Mouse (Mus musculus): Measurements from ENCODE around the gene Gm4981. TPM values are rescaled to one million over a fixed set of nuclear protein-coding genes. Genes with fewer than 3 reads are reported as not detected.

Gene Gm4981
- polyA plus RNA-seq, 1 experiment from 2014 or later, result not detected

- WGBS, result 85% methylated on average over 1 of the region's 1 CpGs
- H3K4me1 ChIP-seq (replicated peaks), result no peaks in the 10 kb centered on the region
- no peak overlapping the region for H3K27ac ChIP-seq
- H3K4me3 ChIP-seq, result no peak overlapping the region
- H3K9ac ChIP-seq, result no peak overlapping the region
- ATAC-seq (ENCODE audit: low FRiP score), result no peak
- H3K36me3 ChIP-seq, result no peaks in the 10 kb centered on the region
- H3K27me3 ChIP-seq, result no peaks in the 10 kb centered on the region
- H3K4me2 ChIP-seq, result no peak overlapping the region
- H3K9me3 ChIP-seq, result no peaks in the 10 kb centered on the region; the same call in 1 of the 2 replicates
Measured at GRCm38 (mm10) chr10:58215353-58215752, 21.1 kb downstream of the Gm4981 start.

- H3K36me3 ChIP-seq, result no peaks in the 10 kb centered on the region
- no peak overlapping the region for H3K4me3 ChIP-seq
- ATAC-seq (ENCODE audit: low FRiP score), result no peak
- WGBS, result 81% methylated on average over 5 of the region's 5 CpGs
- H3K4me2 ChIP-seq, result no peak overlapping the region
- H3K9ac ChIP-seq, result no peak overlapping the region
- no peaks in the 10 kb centered on the region for H3K27me3 ChIP-seq
- no peaks in the 10 kb centered on the region; the same call in 1 of the 2 replicates for H3K9me3 ChIP-seq
- no peaks in the 10 kb centered on the region for H3K4me1 ChIP-seq (replicated peaks)
- H3K27ac ChIP-seq, result no peak overlapping the region
Measured at GRCm38 (mm10) chr10:58214934-58215333, 21.6 kb downstream of the Gm4981 start.

- Histone ChIP-seq H3K4me1 (replicated peaks) (no peaks in the 10 kb centered on the region), H3K4me3 (no peak overlapping the region), H3K27ac (no peak overlapping the region), H3K36me3 (no peaks in the 10 kb centered on the region), H3K4me2 (no peak overlapping the region), H3K9ac (no peak overlapping the region), H3K9me3 (no peaks in the 10 kb centered on the region; the same call in 1 of the 2 replicates), H3K27me3 (no peaks in the 10 kb centered on the region)
- no peak for ATAC-seq (ENCODE audit: low FRiP score)
Measured at GRCm38 (mm10) chr10:58214497-58214896, 22.0 kb downstream of the Gm4981 start.

- no peaks in the 10 kb centered on the region for H3K4me1 ChIP-seq (replicated peaks)
- no peak overlapping the region for H3K9ac ChIP-seq
- 80% methylated on average over 7 of the region's 7 CpGs for WGBS
- ATAC-seq (ENCODE audit: low FRiP score), result no peak
- H3K36me3 ChIP-seq, result no peaks in the 10 kb centered on the region
- H3K4me2 ChIP-seq, result no peak overlapping the region
- no peaks in the 10 kb centered on the region for H3K27me3 ChIP-seq
- no peak overlapping the region for H3K27ac ChIP-seq
- H3K9me3 ChIP-seq, result no peaks in the 10 kb centered on the region; the same call in 1 of the 2 replicates
- no peak overlapping the region for H3K4me3 ChIP-seq
Measured at GRCm38 (mm10) chr10:58212230-58212629, 24.3 kb downstream of the Gm4981 start.

- Histone ChIP-seq H3K27ac (no peak overlapping the region), H3K9me3 (no peaks in the 10 kb centered on the region; the same call in 1 of the 2 replicates), H3K4me3 (no peak overlapping the region), H3K27me3 (no peaks in the 10 kb centered on the region), H3K4me1 (replicated peaks) (no peaks in the 10 kb centered on the region), H3K4me2 (no peak overlapping the region), H3K36me3 (no peaks in the 10 kb centered on the region), H3K9ac (no peak overlapping the region)
- 92% methylated on average over 2 of the region's 2 CpGs for WGBS
- ATAC-seq (ENCODE audit: low FRiP score), result no peak
Measured at GRCm38 (mm10) chr10:58211213-58211612, 25.3 kb downstream of the Gm4981 start.

- Histone ChIP-seq H3K4me1 (replicated peaks) (no peaks in the 10 kb centered on the region), H3K9me3 (peaks cover 2% of the 10 kb centered on the region; the same call in 1 of the 2 replicates), H3K27me3 (no peaks in the 10 kb centered on the region), H3K27ac (no peak overlapping the region), H3K36me3 (no peaks in the 10 kb centered on the region), H3K4me3 (no peak overlapping the region), H3K9ac (no peak overlapping the region), H3K4me2 (no peak overlapping the region)
- 68% methylated on average over 1 of the region's 1 CpGs for WGBS
- ATAC-seq (ENCODE audit: low FRiP score), result no peak
Measured at GRCm38 (mm10) chr10:58210514-58210913, 26.0 kb downstream of the Gm4981 start.

- no peak overlapping the region for H3K4me3 ChIP-seq
- 78% methylated on average over 2 of the region's 2 CpGs for WGBS
- H3K4me2 ChIP-seq, result no peak overlapping the region
- H3K36me3 ChIP-seq, result no peaks in the 10 kb centered on the region
- H3K9ac ChIP-seq, result no peak overlapping the region
- no peaks in the 10 kb centered on the region for H3K27me3 ChIP-seq
- ATAC-seq (ENCODE audit: low FRiP score), result no peak
- H3K27ac ChIP-seq, result no peak overlapping the region
- no peaks in the 10 kb centered on the region for H3K4me1 ChIP-seq (replicated peaks)
- peaks cover 2% of the 10 kb centered on the region; the same call in 1 of the 2 replicates for H3K9me3 ChIP-seq
Measured at GRCm38 (mm10) chr10:58209710-58210467, 26.6 kb downstream of the Gm4981 start.

GRCm38 (mm10) chr10:58206639-58207404, 29.7 kb downstream of the Gm4981 start:
- no peaks in the 10 kb centered on the region for H3K4me1 ChIP-seq (replicated peaks)
- H3K9ac ChIP-seq, result no peak overlapping the region
- no peak overlapping the region for H3K27ac ChIP-seq
- no peak for ATAC-seq (ENCODE audit: low FRiP score)
- H3K36me3 ChIP-seq, result no peaks in the 10 kb centered on the region
- H3K9me3 ChIP-seq, result peaks cover 2% of the 10 kb centered on the region; the same call in 1 of the 2 replicates
- 89% methylated on average over 4 of the region's 4 CpGs for WGBS
- H3K27me3 ChIP-seq, result no peaks in the 10 kb centered on the region
- H3K4me2 ChIP-seq, result no peak overlapping the region
- no peak overlapping the region for H3K4me3 ChIP-seq

- no peak overlapping the region for H3K4me3 ChIP-seq
- no peak overlapping the region for H3K9ac ChIP-seq
- no peak for ATAC-seq (ENCODE audit: low FRiP score)
- 38% methylated on average over 1 of the region's 1 CpGs for WGBS
- peaks cover 2% of the 10 kb centered on the region; the same call in 1 of the 2 replicates for H3K9me3 ChIP-seq
- H3K27ac ChIP-seq, result no peak overlapping the region
- no peaks in the 10 kb centered on the region for H3K27me3 ChIP-seq
- no peak overlapping the region for H3K4me2 ChIP-seq
- no peaks in the 10 kb centered on the region for H3K4me1 ChIP-seq (replicated peaks)
- no peaks in the 10 kb centered on the region for H3K36me3 ChIP-seq
Measured at GRCm38 (mm10) chr10:58205986-58206385, 30.5 kb downstream of the Gm4981 start.

Other genes with a start within 250 kb of the Gm4981 start
- gene AW822073, start 11.8 kb downstream of the Gm4981 start, polyA plus RNA-seq (2015; fragmentation: Nextera tagmentation; extraction: Ambion mirVana), result not detected in 2 replicates
- gene Duxf3, start 4.0 kb downstream of the Gm4981 start, polyA plus RNA-seq (2015; fragmentation: Nextera tagmentation; extraction: Ambion mirVana), result not detected in 2 replicates
- 88.4 and 99.6 TPM in 2 replicates for gene Gcc2, start 18.8 kb upstream of the Gm4981 start, polyA plus RNA-seq (2015; fragmentation: Nextera tagmentation; extraction: Ambion mirVana)
- 66.0 and 69.2 TPM in 2 replicates for gene Lims1, start 86.8 kb upstream of the Gm4981 start, polyA plus RNA-seq (2015; fragmentation: Nextera tagmentation; extraction: Ambion mirVana)
- gene Ranbp2, start 210.2 kb upstream of the Gm4981 start, polyA plus RNA-seq (2015; fragmentation: Nextera tagmentation; extraction: Ambion mirVana), result 20.5 and 20.6 TPM in 2 replicates